Mouse (Mus musculus): ENCODE data around the gene Zfp14. TPM values are rescaled to one million over a fixed set of nuclear protein-coding genes. Genes with fewer than 3 reads are reported as not detected.
A peak's percentile ranks its signal among the peaks of the same experiment; 100 is the strongest.

The Zfp14 gene
- total and polyA plus RNA-seq, 2 experiments from 2014 or later = 2.2 to 6.0 TPM

DNA sequence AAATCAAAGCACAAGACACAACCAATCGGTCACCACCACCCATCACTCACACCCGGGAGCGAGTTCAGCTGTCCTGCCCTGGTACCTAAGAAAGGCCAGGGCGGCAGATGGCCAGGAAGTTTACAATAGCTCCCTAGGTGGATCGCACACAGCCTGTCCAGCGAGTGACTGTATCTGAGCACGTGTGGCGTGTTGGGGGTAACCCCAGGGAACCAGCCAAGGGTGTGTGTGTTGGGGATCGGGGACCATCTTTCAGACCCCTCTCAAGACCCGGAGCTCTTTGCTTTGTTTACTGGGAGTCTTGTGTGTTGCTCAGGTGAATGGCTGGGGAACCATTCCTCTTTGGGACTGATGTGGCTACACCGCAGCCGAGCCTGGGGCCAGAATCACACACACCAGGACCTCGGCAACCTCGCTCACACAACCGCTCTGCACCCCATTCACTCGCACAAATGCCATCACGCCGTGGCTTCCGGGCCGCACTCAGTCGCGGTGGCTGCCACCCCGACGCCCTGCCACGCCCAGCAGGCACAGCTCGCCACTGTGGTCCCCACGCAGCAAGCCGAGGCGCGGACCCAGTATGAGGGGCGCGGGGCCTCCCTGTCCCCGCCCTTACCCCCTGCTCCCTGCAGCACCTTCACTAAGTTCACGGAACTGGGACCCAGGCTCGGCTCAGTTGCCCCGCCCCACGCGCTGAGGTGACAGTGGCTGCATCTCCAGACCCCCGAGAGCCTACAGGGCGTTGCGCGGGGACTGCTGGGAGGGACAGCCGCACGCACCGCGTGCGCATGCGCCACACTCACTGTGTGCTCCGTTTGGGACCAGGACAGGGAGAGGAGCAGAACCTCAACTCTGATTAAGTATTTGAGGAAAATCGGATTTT lies 21.2 kb upstream of the Zfp14 start, which contains the start of gene Zfp82:
Zfp82 (minus strand) TSS at position 755 of the 883 bp plus-strand sequence.
- Histone ChIP-seq H3K4me3 (ENCODE audit: low read depth, low read length) (peak within 1 kb of the TSS; percentile 88), H3K9me3 (replicated peaks; ENCODE audit: control insufficient read depth, low read length) (no peaks in the 10 kb centered on the region), H3K36me3 (replicated peaks; ENCODE audit: control insufficient read depth, insufficient read depth, low read length) (peaks cover 10% of the 10 kb centered on the region), H3K4me2 (ENCODE audit: low read depth, low read length) (peak within 1 kb of the TSS; percentile 99), H3K9ac (replicated peaks; ENCODE audit: low read depth, low read length) (peak within 1 kb of the TSS; percentile 67), H3K27me3 (ENCODE audit: control insufficient read depth, insufficient read depth, low read length) (no peaks in the 10 kb centered on the region), H3K4me1 (ENCODE audit: control insufficient read depth, insufficient read depth) (no peaks in the 10 kb centered on the region), H3K27ac (ENCODE audit: low read depth) (peak within 1 kb of the TSS; percentile 26; the same call in 1 of the 2 replicates)
- ATAC-seq (ENCODE audit: insufficient read depth, low read depth) (peak; percentile 91), DNase-seq (ENCODE audit: low spot score) (peak; percentile 81)
- under 1% methylated on average over 50 of the region's 50 CpGs for WGBS
- TF ChIP-seq CTCF (IDR thresholded peaks at IDR 0.05; ENCODE audit: low read depth) (no peak), EP300 (IDR thresholded peaks at IDR 0.05; ENCODE audit: low read depth) (no peak)

DNA sequence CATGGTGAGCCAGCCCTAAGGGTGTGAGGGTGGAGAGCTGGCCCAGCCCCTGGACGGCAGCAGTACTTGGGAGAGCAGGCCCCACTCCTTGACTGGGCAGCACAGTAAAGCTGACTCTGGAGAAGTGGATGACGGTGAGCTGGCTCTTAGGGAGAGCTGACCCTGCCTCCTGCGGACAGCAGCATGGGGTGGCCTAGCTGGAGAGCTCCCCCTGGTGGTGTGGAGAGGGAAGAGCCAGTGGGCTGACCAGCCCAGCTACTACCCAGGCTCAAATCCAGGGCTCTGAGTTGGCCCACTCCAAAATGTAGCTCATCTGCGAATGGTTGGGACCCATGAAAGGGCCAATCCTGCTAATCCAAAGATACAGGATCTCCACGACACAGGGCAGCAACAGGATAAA lies 13.4 kb upstream of the Zfp14 start:
- WGBS = 82% methylated on average over 5 of the region's 5 CpGs
- Histone ChIP-seq H3K9me3 (replicated peaks; ENCODE audit: control insufficient read depth, low read length) (no peaks in the 10 kb centered on the region), H3K27me3 (ENCODE audit: control insufficient read depth, insufficient read depth, low read length) (no peaks in the 10 kb centered on the region)

DNA sequence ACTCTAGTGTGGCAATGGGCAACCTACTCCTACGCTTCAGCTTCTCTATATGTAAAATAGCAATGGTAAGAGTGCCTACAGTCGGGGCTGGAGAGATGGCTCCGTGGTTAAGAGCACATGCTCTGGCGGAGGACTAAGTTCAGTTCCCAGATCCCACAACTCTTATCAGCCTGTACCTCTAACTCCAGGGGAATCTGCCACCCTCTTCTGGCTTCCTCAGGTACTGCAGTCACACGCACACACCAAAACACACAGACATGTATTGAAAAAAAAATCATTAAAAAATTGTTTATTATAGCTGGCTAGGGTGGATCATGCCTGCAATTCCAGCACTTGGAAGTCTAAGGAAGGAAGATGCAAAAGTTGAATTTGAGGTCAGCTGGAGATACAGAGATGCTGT lies 11.3 kb upstream of the Zfp14 start:
- Histone ChIP-seq H3K4me2 (ENCODE audit: low read depth, low read length) (no peak overlapping the region), H3K9ac (replicated peaks; ENCODE audit: low read depth, low read length) (no peak overlapping the region), H3K4me1 (ENCODE audit: control insufficient read depth, insufficient read depth) (no peaks in the 10 kb centered on the region), H3K27me3 (ENCODE audit: control insufficient read depth, insufficient read depth, low read length) (no peaks in the 10 kb centered on the region), H3K27ac (ENCODE audit: low read depth) (no peak overlapping the region), H3K36me3 (replicated peaks; ENCODE audit: control insufficient read depth, insufficient read depth, low read length) (peaks cover 14% of the 10 kb centered on the region; the same call in 1 of the 2 replicates), H3K9me3 (replicated peaks; ENCODE audit: control insufficient read depth, low read length) (no peaks in the 10 kb centered on the region), H3K4me3 (ENCODE audit: low read depth, low read length) (no peak overlapping the region)
- DNase-seq (ENCODE audit: low spot score) = no peak
- no peak for TF ChIP-seq EP300 (IDR thresholded peaks at IDR 0.05; ENCODE audit: low read depth)
- TF ChIP-seq CTCF (IDR thresholded peaks at IDR 0.05; ENCODE audit: low read depth) = peak; percentile 19; the same call in 1 of the 2 replicates
- 93% methylated on average over 5 of the region's 5 CpGs for WGBS
- ATAC-seq (ENCODE audit: insufficient read depth, low read depth) = no peak

More for the DNA sequence above, 13.4 kb upstream of the Zfp14 start:
- H3K4me3 ChIP-seq (ENCODE audit: low read depth, low read length) = no peak overlapping the region
- H3K27ac ChIP-seq (ENCODE audit: low read depth) = no peak overlapping the region
- ATAC-seq (ENCODE audit: insufficient read depth, low read depth) (no peak), DNase-seq (ENCODE audit: low spot score) (no peak)
- peaks cover 10% of the 10 kb centered on the region; the same call in 1 of the 2 replicates for H3K36me3 ChIP-seq (replicated peaks; ENCODE audit: control insufficient read depth, insufficient read depth, low read length)
- TF ChIP-seq EP300 (IDR thresholded peaks at IDR 0.05; ENCODE audit: low read depth) = no peak
- 0 out of 2 replicates have a peak, but pooled peaks have one; percentile 2 for TF ChIP-seq CTCF (IDR thresholded peaks at IDR 0.05; ENCODE audit: low read depth)
- H3K4me1 ChIP-seq (ENCODE audit: control insufficient read depth, insufficient read depth) = no peaks in the 10 kb centered on the region
- no peak overlapping the region for H3K4me2 ChIP-seq (ENCODE audit: low read depth, low read length)
- no peak overlapping the region for H3K9ac ChIP-seq (replicated peaks; ENCODE audit: low read depth, low read length)

DNA sequence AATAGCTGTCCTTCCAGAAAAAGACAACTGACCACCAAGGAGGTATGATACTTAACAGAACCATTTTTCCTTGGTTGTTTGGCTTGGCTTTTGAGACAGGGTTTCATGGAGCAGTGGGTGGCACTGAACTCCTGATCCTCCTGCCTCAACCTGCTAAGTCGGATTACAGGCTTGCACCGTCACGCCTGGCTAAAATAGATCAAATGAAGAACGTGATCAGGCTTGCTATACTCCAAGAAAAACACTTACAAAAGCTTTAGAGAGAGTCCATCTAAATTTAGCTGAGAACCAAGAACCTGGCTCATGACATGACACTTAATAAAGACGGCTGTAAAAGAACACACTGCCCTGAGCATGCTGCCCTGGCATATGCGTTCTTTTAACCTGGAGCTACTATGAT lies 9.2 kb upstream of the Zfp14 start:
- peaks cover 22% of the 10 kb centered on the region for H3K36me3 ChIP-seq (replicated peaks; ENCODE audit: control insufficient read depth, insufficient read depth, low read length)
- H3K9ac ChIP-seq (replicated peaks; ENCODE audit: low read depth, low read length) = no peak overlapping the region
- ATAC-seq (ENCODE audit: insufficient read depth, low read depth) (peak; percentile 41; the same call in 1 of the 2 replicates), DNase-seq (ENCODE audit: low spot score) (peak; percentile 20)
- H3K4me2 ChIP-seq (ENCODE audit: low read depth, low read length) = no peak overlapping the region
- H3K27ac ChIP-seq (ENCODE audit: low read depth) = peak overlapping the region; percentile 24; the same call in 1 of the 2 replicates
- H3K27me3 ChIP-seq (ENCODE audit: control insufficient read depth, insufficient read depth, low read length) = no peaks in the 10 kb centered on the region
- no peaks in the 10 kb centered on the region for H3K9me3 ChIP-seq (replicated peaks; ENCODE audit: control insufficient read depth, low read length)
- H3K4me1 ChIP-seq (ENCODE audit: control insufficient read depth, insufficient read depth) = no peaks in the 10 kb centered on the region
- H3K4me3 ChIP-seq (ENCODE audit: low read depth, low read length) = no peak overlapping the region
- 48% methylated on average over 6 of the region's 6 CpGs for WGBS
- TF ChIP-seq CTCF (IDR thresholded peaks at IDR 0.05; ENCODE audit: low read depth) (no peak), EP300 (IDR thresholded peaks at IDR 0.05; ENCODE audit: low read depth) (no peak)

DNA sequence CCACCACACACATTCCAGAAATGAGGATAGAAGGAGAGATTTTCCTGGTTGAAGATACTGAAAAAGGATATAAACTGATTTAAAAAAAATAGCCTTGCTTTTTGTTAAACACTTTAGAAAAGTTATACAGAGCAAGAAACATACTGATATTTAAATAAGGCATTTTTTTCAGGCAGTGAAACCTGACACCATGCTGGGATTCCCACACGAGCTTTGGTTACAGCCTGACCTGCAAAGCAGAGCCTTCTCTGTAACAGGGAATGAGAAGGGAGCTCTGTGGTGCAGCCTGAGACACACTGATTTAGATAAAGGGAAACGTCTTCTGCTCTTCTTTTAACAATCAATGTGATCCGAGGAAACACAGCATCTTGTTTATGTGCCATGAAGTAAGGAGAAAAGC lies 2.4 kb upstream of the Zfp14 start:
- TF ChIP-seq CTCF (IDR thresholded peaks at IDR 0.05; ENCODE audit: low read depth) (no peak), EP300 (IDR thresholded peaks at IDR 0.05; ENCODE audit: low read depth) (no peak)
- Histone ChIP-seq H3K4me3 (ENCODE audit: low read depth, low read length) (no peak overlapping the region), H3K4me1 (ENCODE audit: control insufficient read depth, insufficient read depth) (peaks cover 6% of the 10 kb centered on the region; the same call in 1 of the 2 replicates), H3K27ac (ENCODE audit: low read depth) (no peak overlapping the region), H3K27me3 (ENCODE audit: control insufficient read depth, insufficient read depth, low read length) (no peaks in the 10 kb centered on the region), H3K9ac (replicated peaks; ENCODE audit: low read depth, low read length) (no peak overlapping the region), H3K4me2 (ENCODE audit: low read depth, low read length) (no peak overlapping the region), H3K36me3 (replicated peaks; ENCODE audit: control insufficient read depth, insufficient read depth, low read length) (peaks cover 14% of the 10 kb centered on the region), H3K9me3 (replicated peaks; ENCODE audit: control insufficient read depth, low read length) (no peaks in the 10 kb centered on the region)
- no peak for ATAC-seq (ENCODE audit: insufficient read depth, low read depth)
- 4% methylated on average over 3 of the region's 3 CpGs for WGBS
- no peak for DNase-seq (ENCODE audit: low spot score)
